Mouse (Mus musculus) effector memory CD4-positive, alpha-beta T cell, adult 5 months (primary cell): Measurements from ENCODE around the gene Krtap4-8. TPM values are rescaled to one million over a fixed set of nuclear protein-coding genes. Genes with fewer than 3 reads are reported as not detected.

Source experiments
- polyA plus RNA-seq: library from polyadenylated mRNA; unstranded; fragments of 100-300 nt; shearing (Covaris generic); gene quantifications from one replicate; pipeline ENCODE4 v1.2.1, GENCODE M21; 2017

Gene Krtap4-8
- not detected for polyA plus RNA-seq

GRCm38 (mm10) chr11:99780604-99781003 lies at the start of gene Krtap4-8:
Krtap4-8 (minus strand) TSS chr11:99780704.

GRCm38 (mm10) chr11:99815566-99815965 lies 35.1 kb upstream of the Krtap4-8 start, which contains the start of gene Gm11564:
Gm11564 (minus strand) TSS chr11:99815666.

DNA sequence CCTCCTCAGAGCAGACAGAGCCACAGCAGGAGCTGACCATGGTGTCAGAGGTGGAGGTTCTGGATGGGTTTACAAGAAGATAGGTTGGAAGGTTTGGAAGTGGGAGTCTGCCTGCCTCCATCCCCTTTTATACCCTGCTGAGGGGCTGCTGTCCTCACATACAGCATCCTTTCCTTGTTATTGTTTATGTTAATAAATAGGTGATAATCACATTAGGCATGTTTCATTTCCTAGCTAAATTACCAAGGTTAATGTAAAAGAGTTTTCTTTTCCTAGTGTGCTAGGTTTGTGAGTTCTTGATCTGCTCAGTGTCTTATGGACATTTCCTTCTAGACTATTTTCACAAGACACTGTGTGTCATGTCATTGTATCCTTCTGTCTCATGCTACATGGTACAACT lies 29.3 kb upstream of the Krtap4-8 start, which contains the start of gene Krtap4-13:
Gene Krtap4-13, minus strand, starts transcription at position 101 of the 400 bp plus-strand sequence.

DNA sequence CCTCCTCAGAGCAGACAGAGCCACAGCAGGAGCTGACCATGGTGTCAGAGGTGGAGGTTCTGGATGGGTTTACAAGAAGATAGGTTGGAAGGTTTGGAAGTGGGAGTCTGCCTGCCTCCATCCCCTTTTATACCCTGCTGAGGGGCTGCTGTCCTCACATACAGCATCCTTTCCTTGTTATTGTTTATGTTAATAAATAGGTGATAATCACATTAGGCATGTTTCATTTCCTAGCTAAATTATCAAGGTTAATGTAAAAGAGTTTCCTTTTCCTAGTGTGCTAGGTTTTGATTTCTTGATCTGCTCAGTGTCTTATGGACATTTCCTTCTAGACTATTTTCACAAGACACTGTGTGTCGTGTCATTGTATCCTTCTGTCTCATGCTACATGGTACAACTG lies 23.8 kb upstream of the Krtap4-8 start, which contains the start of gene Gm11554:
Gene Gm11554, minus strand, starts transcription at position 101 of the 400 bp plus-strand sequence.

DNA sequence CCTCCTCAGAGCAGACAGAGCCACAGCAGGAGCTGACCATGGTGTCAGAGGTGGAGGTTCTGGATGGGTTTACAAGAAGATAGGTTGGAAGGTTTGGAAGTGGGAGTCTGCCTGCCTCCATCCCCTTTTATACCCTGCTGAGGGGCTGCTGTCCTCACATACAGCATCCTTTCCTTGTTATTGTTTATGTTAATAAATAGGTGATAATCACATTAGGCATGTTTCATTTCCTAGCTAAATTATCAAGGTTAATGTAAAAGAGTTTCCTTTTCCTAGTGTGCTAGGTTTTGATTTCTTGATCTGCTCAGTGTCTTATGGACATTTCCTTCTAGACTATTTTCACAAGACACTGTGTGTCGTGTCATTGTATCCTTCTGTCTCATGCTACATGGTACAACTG lies 18.3 kb upstream of the Krtap4-8 start, which contains the start of gene Gm11569:
Gene Gm11569, minus strand, starts transcription at position 101 of the 400 bp plus-strand sequence.

GRCm38 (mm10) chr11:99793367-99793766 lies 12.9 kb upstream of the Krtap4-8 start, which contains the start of gene Gm11596:
Gm11596 (minus strand) TSS chr11:99793467.

GRCm38 (mm10) chr11:99784900-99785299 lies 4.4 kb upstream of the Krtap4-8 start, which contains the start of gene Krtap4-9:
Krtap4-9 (plus strand) TSS chr11:99785200.

GRCm38 (mm10) chr11:99772813-99773212 lies 7.7 kb downstream of the Krtap4-8 start, which contains the start of gene Gm11595:
Gm11595 (minus strand) TSS chr11:99772913.

GRCm38 (mm10) chr11:99734190-99734589 lies 46.3 kb downstream of the Krtap4-8 start, which contains the start of gene Gm14180:
Gm14180 (minus strand) TSS chr11:99734290.

Other genes starting within 250 kb of the Krtap4-8 start
- not detected for gene Krt40, start 237.5 kb downstream of the Krtap4-8 start, polyA plus RNA-seq
- gene Krtap3-3, start 229.8 kb downstream of the Krtap4-8 start, polyA plus RNA-seq: not detected
- gene Krtap3-2, start 223.9 kb downstream of the Krtap4-8 start, polyA plus RNA-seq: not detected
- not detected for gene Gm11939, start 221.2 kb downstream of the Krtap4-8 start, polyA plus RNA-seq
- not detected for gene Krtap3-1, start 214.1 kb downstream of the Krtap4-8 start, polyA plus RNA-seq
- not detected for gene Krtap1-5, start 199.7 kb downstream of the Krtap4-8 start, polyA plus RNA-seq
- gene Krtap1-4, start 197.1 kb downstream of the Krtap4-8 start, polyA plus RNA-seq: not detected
- not detected for gene Krtap1-3, start 189.4 kb downstream of the Krtap4-8 start, polyA plus RNA-seq
- gene Krtap9-3, start 182.6 kb downstream of the Krtap4-8 start, polyA plus RNA-seq: not detected
- gene Gm11938, start 177.4 kb downstream of the Krtap4-8 start, polyA plus RNA-seq: not detected
- not detected for gene Gm11937, start 170.5 kb downstream of the Krtap4-8 start, polyA plus RNA-seq
- gene Krtap2-4, start 165.9 kb downstream of the Krtap4-8 start, polyA plus RNA-seq: not detected
- gene Gm11562, start 160.3 kb downstream of the Krtap4-8 start, polyA plus RNA-seq: not detected
- not detected for gene Krtap4-1, start 152.5 kb downstream of the Krtap4-8 start, polyA plus RNA-seq
- not detected for gene Krtap4-2, start 145.6 kb downstream of the Krtap4-8 start, polyA plus RNA-seq
- not detected for gene Krtap4-7, start 136.6 kb downstream of the Krtap4-8 start, polyA plus RNA-seq
- gene Gm11555, start 130.5 kb downstream of the Krtap4-8 start, polyA plus RNA-seq: not detected
- gene Gm11563, start 121.7 kb downstream of the Krtap4-8 start, polyA plus RNA-seq: not detected
- not detected for gene Krtap4-6, start 114.7 kb downstream of the Krtap4-8 start, polyA plus RNA-seq
- gene Gm14190, start 90.0 kb downstream of the Krtap4-8 start, polyA plus RNA-seq: not detected
- not detected for gene Gm14180, start 46.4 kb downstream of the Krtap4-8 start, polyA plus RNA-seq
- not detected for gene Gm11595, start 7.8 kb downstream of the Krtap4-8 start, polyA plus RNA-seq
- not detected for gene Krtap4-9, start 4.5 kb upstream of the Krtap4-8 start, polyA plus RNA-seq
- gene Gm11596, start 12.8 kb upstream of the Krtap4-8 start, polyA plus RNA-seq: not detected
- gene Gm11569, start 18.2 kb upstream of the Krtap4-8 start, polyA plus RNA-seq: not detected
- not detected for gene Gm11554, start 23.7 kb upstream of the Krtap4-8 start, polyA plus RNA-seq
- not detected for gene Krtap4-13, start 29.2 kb upstream of the Krtap4-8 start, polyA plus RNA-seq
- gene Gm11564, start 35.0 kb upstream of the Krtap4-8 start, polyA plus RNA-seq: not detected
- gene 2300003K06Rik, start 57.4 kb upstream of the Krtap4-8 start, polyA plus RNA-seq: not detected
- not detected for gene Krtap4-16, start 70.9 kb upstream of the Krtap4-8 start, polyA plus RNA-seq
- gene Gm11568, start 77.2 kb upstream of the Krtap4-8 start, polyA plus RNA-seq: not detected
- not detected for gene Gm11559, start 83.8 kb upstream of the Krtap4-8 start, polyA plus RNA-seq
- gene Krtap9-1, start 92.7 kb upstream of the Krtap4-8 start, polyA plus RNA-seq: not detected
- not detected for gene Gm11567, start 98.5 kb upstream of the Krtap4-8 start, polyA plus RNA-seq
- not detected for gene Krtap31-1, start 127.2 kb upstream of the Krtap4-8 start, polyA plus RNA-seq
- gene Gm11565, start 134.0 kb upstream of the Krtap4-8 start, polyA plus RNA-seq: not detected
- gene Krtap31-2, start 155.6 kb upstream of the Krtap4-8 start, polyA plus RNA-seq: not detected
- not detected for gene Krtap9-5, start 167.8 kb upstream of the Krtap4-8 start, polyA plus RNA-seq
- gene Krtap29-1, start 198.3 kb upstream of the Krtap4-8 start, polyA plus RNA-seq: not detected
- not detected for gene Krtap16-1, start 205.9 kb upstream of the Krtap4-8 start, polyA plus RNA-seq
- gene Krtap17-1, start 213.3 kb upstream of the Krtap4-8 start, polyA plus RNA-seq: not detected
- gene Krt33a, start 235.5 kb upstream of the Krtap4-8 start, polyA plus RNA-seq: not detected
- gene Krt33b, start 249.2 kb upstream of the Krtap4-8 start, polyA plus RNA-seq: not detected